Mouse (Mus musculus): ENCODE measurements around the gene Zmym4.

GRCm38 (mm10) chr4:126850019-126850777 lies 117.7 kb downstream of the Zmym4 start:
- TF ChIP-seq CTCF (IDR thresholded peaks at IDR 0.05; ENCODE audit: insufficient read depth, low read length) = no peak
- no peak for TF ChIP-seq POLR2A (IDR thresholded peaks at IDR 0.05; ENCODE audit: borderline replicate concordance, extremely low read depth, low read depth, low read length)
